Mouse (Mus musculus) stomach, postnatal 0 days (tissue): ENCODE measurements around the gene Vcp.

ENCODE experiments used
- CTCF ChIP-seq: IDR thresholded peaks from 2 replicates; pipeline ENCODE4 v1.5.1; 2016; ENCODE audit warnings: antibody characterized with exemption, low read depth, mild to moderate bottlenecking, moderate library complexity
- EP300 ChIP-seq: optimal IDR thresholded peaks from 2 replicates; pipeline ENCODE3; 2016; ENCODE audit warnings: antibody characterized with exemption

DNA sequence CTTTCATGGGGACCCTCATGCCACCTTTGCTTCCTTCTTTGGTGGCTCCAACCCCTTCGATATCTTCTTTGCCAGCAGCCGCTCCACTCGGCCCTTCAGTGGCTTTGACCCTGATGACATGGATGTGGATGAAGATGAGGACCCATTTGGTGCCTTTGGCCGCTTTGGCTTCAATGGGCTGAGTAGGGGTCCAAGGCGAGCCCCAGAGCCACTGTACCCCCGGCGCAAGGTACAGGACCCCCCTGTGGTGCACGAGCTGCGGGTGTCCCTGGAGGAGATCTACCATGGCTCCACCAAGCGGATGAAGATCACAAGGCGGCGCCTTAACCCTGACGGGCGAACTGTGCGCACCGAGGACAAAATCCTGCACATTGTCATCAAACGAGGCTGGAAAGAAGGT, 43.7 kb downstream of the Vcp start:
- TF ChIP-seq CTCF (no peak), EP300 (no peak)
